Mouse (Mus musculus) liver, embryonic 11.5 days (tissue): ENCODE data around the gene Gimap8. TPM values are rescaled to one million over a fixed set of nuclear protein-coding genes. Genes with fewer than 3 reads are reported as not detected.

Source experiments
- ATAC-seq: fragments of 200-750 bp; cut with Nextera tagmentation; replicated peaks from 2 replicates; pipeline ENCODE4 v1.8.0; 2017; ENCODE audit warnings: moderate number of reproducible peaks, mild to moderate bottlenecking, moderate TSS enrichment, moderate library complexity; ENCODE audit not compliant: low FRiP score
- DNase-seq: peaks from one replicate; pipeline ENCODE4 v3.0.0-alpha.2; 2017; ENCODE audit warnings: low spot score
- H3K27ac ChIP-seq: fragments of 300-500 bp; sonication (generic); 2 replicates; pipeline ENCODE4 v1.5.1; 2014; ENCODE audit warnings: mild to moderate bottlenecking, low read depth, low read length, control low read depth
- H3K27me3 ChIP-seq: fragments of 300-500 bp; sonication (generic); replicated peaks from 2 replicates; pipeline ENCODE4 v1.6.1; 2014; ENCODE audit warnings: low read length, mixed read lengths; ENCODE audit not compliant: control insufficient read depth, insufficient read depth
- H3K36me3 ChIP-seq: fragments of 300-500 bp; sonication (generic); 2 replicates; pipeline ENCODE4 v1.6.1; 2014; ENCODE audit warnings: mild to moderate bottlenecking, low read length, moderate library complexity, mixed read lengths; ENCODE audit not compliant: control insufficient read depth, insufficient read depth
- H3K4me1 ChIP-seq: fragments of 300-500 bp; sonication (generic); replicated peaks from 2 replicates; pipeline ENCODE4 v1.6.1; 2014; ENCODE audit warnings: low read length, mixed read lengths; ENCODE audit not compliant: control insufficient read depth, insufficient read depth
- H3K4me2 ChIP-seq: fragments of 300-500 bp; sonication (generic); 2 replicates; pipeline ENCODE4 v1.6.1; 2014; ENCODE audit warnings: mild to moderate bottlenecking, control low read depth, moderate library complexity
- H3K4me3 ChIP-seq: fragments of 300-500 bp; sonication (generic); 2 replicates; pipeline ENCODE4 v1.5.1; 2014; ENCODE audit warnings: low read depth, low read length, control low read depth
- H3K9ac ChIP-seq: fragments of 300-500 bp; sonication (generic); 2 replicates; pipeline ENCODE4 v1.6.1; 2014; ENCODE audit warnings: low read depth, low read length, control low read depth
- H3K9me3 ChIP-seq: fragments of 300-500 bp; sonication (generic); 2 replicates; pipeline ENCODE4 v1.6.1; 2016; ENCODE audit warnings: low read length, inconsistent platforms, mixed read lengths; ENCODE audit not compliant: control insufficient read depth
- WGBS: fragments of 180-500 bp; shearing (Covaris S2); extraction: QIAGEN DNeasy Blood & Tissue Kit; methylation state at CpG from one replicate; pipeline ENCODE4 v1.1.7; 2014; 5-methylcytosine and 5-hydroxymethylcytosine counted together
- polyA plus RNA-seq: library from polyadenylated mRNA; unstranded; fragments of >200 nt; fragmentation: Nextera tagmentation; extraction: Ambion mirVana; gene quantifications from 2 replicates; pipeline ENCODE4 v1.2.1, GENCODE M21; 2014

Gene Gimap8
- polyA plus RNA-seq, 1 experiment from 2014 or later: 1.1 TPM

GRCm38 (mm10) chr6:48666159-48666586, 19.1 kb downstream of the Gimap8 start:
- H3K9ac ChIP-seq: no peak overlapping the region
- DNase-seq: no peak
- no peaks in the 10 kb centered on the region for H3K4me1 ChIP-seq
- no peak overlapping the region for H3K27ac ChIP-seq
- H3K9me3 ChIP-seq: no peaks in the 10 kb centered on the region
- 36% methylated on average over 7 of the region's 7 CpGs for WGBS
- H3K27me3 ChIP-seq: no peaks in the 10 kb centered on the region
- H3K4me2 ChIP-seq: no peak overlapping the region
- no peaks in the 10 kb centered on the region for H3K36me3 ChIP-seq
- ATAC-seq: no peak; the same call in 1 of the 2 replicates
- H3K4me3 ChIP-seq: no peak overlapping the region

- Histone ChIP-seq H3K36me3 (no peaks in the 10 kb centered on the region), H3K27me3 (no peaks in the 10 kb centered on the region), H3K9ac (no peak overlapping the region), H3K27ac (no peak overlapping the region), H3K4me2 (no peak overlapping the region), H3K4me1 (no peaks in the 10 kb centered on the region), H3K4me3 (no peak overlapping the region), H3K9me3 (no peaks in the 10 kb centered on the region)
- ATAC-seq (no peak), DNase-seq (no peak)
These were observed 21.0 kb downstream of the Gimap8 start for GRCm38 (mm10) chr6:48668022-48668421.

GRCm38 (mm10) chr6:48669446-48669969, 22.5 kb downstream of the Gimap8 start:
- H3K27ac ChIP-seq: no peak overlapping the region
- no peaks in the 10 kb centered on the region for H3K9me3 ChIP-seq
- no peaks in the 10 kb centered on the region for H3K36me3 ChIP-seq
- no peak overlapping the region for H3K4me3 ChIP-seq
- no peak overlapping the region for H3K9ac ChIP-seq
- no peak for DNase-seq
- H3K27me3 ChIP-seq: no peaks in the 10 kb centered on the region
- no peaks in the 10 kb centered on the region for H3K4me1 ChIP-seq
- WGBS: 64% methylated on average over 2 of the region's 2 CpGs
- no peak overlapping the region for H3K4me2 ChIP-seq
- no peak for ATAC-seq

DNA sequence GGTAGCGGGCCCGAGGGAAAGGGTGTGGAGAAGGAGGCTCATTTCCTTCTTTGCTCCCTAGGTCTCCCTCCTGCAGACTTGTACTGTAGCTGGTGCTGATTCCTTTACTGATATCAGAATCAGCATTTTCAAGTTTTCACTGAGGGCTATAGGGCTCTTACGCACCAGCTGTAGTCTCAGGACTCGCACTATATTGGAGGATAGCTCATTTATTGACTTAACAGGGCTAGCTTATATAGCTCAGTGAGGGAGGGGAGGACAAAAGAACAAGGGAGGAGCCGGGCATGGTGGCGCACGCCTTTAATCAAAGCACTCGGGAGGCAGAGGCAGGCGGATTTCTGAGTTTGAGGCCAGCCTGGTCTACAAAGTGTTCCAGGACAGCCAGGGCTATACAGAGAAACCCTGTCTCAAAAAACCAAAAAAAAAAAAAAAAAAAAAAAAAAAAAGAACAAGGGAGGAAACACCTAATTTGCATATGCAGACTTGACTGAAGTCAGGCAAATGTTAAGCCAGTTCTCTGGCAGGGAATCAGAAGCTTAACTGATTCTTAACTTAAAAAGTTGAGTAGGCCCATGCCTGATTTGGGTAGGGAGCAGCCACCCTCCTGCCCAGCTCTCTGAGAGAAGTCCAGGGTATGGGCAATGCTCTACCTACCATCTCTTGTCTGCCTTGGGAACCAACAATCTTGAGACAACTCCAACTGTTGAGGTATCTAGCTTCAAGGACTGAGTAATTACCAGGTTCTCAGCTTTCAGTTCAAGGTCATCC, 27.4 kb downstream of the Gimap8 start:
- no peak overlapping the region for H3K27ac ChIP-seq
- no peak overlapping the region for H3K9ac ChIP-seq
- H3K9me3 ChIP-seq: no peaks in the 10 kb centered on the region
- H3K4me3 ChIP-seq: no peak overlapping the region
- no peak for DNase-seq
- no peak for ATAC-seq
- H3K27me3 ChIP-seq: no peaks in the 10 kb centered on the region
- 0 out of 2 replicates have a peak, but pooled peaks cover 2% of the 10 kb centered on the region for H3K36me3 ChIP-seq
- WGBS: 88% methylated on average over 9 of the region's 9 CpGs
- H3K4me1 ChIP-seq: 0 out of 2 replicates have a peak, but pooled peaks cover 8% of the 10 kb centered on the region
- no peak overlapping the region for H3K4me2 ChIP-seq

- Histone ChIP-seq H3K36me3 (0 out of 2 replicates have a peak, but pooled peaks cover 2% of the 10 kb centered on the region), H3K4me3 (peak overlapping the region; percentile 52), H3K4me1 (0 out of 2 replicates have a peak, but pooled peaks cover 8% of the 10 kb centered on the region), H3K4me2 (peak overlapping the region; percentile 76), H3K27ac (peak overlapping the region; percentile 65), H3K9me3 (no peaks in the 10 kb centered on the region), H3K9ac (peak overlapping the region; percentile 63), H3K27me3 (no peaks in the 10 kb centered on the region)
- ATAC-seq (peak; percentile 56; the same call in 1 of the 2 replicates), DNase-seq (peak; percentile 49)
- WGBS: 38% methylated on average over 10 of the region's 10 CpGs
These were observed 28.4 kb downstream of the Gimap8 start for GRCm38 (mm10) chr6:48675400-48675930.

DNA sequence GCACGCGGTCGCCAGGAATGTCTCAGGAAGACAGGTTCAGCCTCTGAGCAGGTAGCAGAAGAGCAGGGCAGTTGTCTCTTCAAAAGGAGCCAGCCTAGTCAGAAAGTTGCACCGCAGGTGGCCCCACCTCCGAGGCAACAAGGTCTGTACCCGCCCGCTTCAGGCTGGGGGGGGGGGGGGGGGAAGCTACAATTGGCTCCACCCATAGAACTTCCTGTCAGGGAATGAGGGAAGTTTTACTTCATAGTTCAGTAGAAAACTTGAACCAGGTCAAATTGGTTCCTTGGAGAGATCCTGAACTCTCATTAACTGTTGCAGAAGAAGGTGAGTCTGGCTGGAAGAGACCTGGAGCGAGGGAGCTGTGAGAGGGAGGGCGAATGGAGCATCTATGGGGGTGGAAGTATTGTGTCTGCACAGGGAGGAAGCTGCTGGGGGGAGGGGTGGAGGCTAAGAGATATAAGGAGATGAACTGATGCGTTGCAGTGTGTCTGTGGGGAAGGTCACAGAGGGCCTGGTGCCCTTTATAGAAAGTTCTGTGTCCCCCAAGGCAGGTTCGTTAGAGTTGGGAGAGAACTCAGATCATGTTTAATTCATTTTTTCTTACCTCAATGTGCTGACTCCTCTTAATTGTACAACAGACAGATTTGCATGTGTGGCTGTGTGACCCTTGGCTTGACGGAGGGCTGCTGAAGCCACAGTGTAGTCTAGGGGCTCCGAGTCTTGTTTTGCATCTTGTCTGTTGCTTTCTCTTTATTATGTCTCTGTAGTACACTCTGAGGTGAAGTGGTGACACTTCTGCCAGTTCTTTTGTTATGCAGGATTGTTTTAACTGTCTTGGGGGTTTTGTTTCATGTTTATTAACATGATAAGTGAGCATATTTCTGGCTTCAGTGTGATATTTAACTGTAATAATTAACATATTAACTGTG, 29.2 kb downstream of the Gimap8 start, which contains the start of gene Gimap9:
Gimap9 (plus strand) TSS at position 199 of the 929 bp plus-strand sequence.
- Histone ChIP-seq H3K27ac (peak within 1 kb of the TSS; percentile 65), H3K9me3 (no peaks in the 10 kb centered on the region), H3K4me2 (peak within 1 kb of the TSS; percentile 76), H3K27me3 (no peaks in the 10 kb centered on the region), H3K36me3 (0 out of 2 replicates have a peak, but pooled peaks cover 2% of the 10 kb centered on the region), H3K4me3 (peak within 1 kb of the TSS; percentile 52), H3K4me1 (0 out of 2 replicates have a peak, but pooled peaks cover 8% of the 10 kb centered on the region), H3K9ac (peak within 1 kb of the TSS; percentile 63)
- WGBS: 14% methylated on average over 13 of the region's 13 CpGs
- DNase-seq (peak; percentile 64), ATAC-seq (peak; percentile 88)

DNA sequence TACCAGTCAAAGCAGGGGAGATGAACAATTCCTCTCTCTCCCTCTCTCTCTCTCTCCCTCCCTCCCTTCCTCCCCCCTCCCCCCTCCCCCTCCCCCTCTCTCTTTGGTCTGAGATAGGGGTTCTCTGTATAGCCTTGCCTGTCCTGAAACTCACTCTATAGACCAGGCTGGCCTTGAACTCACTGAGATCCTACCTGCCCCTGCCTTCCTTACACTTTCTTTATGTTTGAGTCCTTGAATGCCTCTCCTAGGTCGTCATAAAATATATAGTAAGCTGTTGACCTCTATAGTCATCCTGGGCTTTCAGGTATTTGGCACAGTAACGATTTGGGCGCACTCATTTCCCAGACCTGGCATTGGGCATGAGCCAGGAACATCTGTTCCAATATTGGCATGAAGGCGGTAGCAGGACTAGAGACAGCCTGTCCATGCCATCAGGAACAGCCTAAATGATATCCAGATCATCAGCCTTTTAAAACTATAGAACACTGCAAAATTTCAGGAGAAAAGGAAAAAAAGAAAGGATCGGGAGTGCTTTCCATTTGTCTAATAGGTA, 29.9 kb downstream of the Gimap8 start:
- H3K4me1 ChIP-seq: 0 out of 2 replicates have a peak, but pooled peaks cover 8% of the 10 kb centered on the region
- ATAC-seq (no peak), DNase-seq (no peak)
- H3K9me3 ChIP-seq: no peaks in the 10 kb centered on the region
- no peak overlapping the region for H3K9ac ChIP-seq
- H3K27me3 ChIP-seq: no peaks in the 10 kb centered on the region
- H3K27ac ChIP-seq: no peak overlapping the region
- 76% methylated on average over 5 of the region's 5 CpGs for WGBS
- 0 out of 2 replicates have a peak, but pooled peaks cover 2% of the 10 kb centered on the region for H3K36me3 ChIP-seq
- peak overlapping the region; percentile 76 for H3K4me2 ChIP-seq
- H3K4me3 ChIP-seq: peak overlapping the region; percentile 52
